Mouse (Mus musculus) spleen, adult 12 weeks (tissue): ENCODE measurements around the gene Gm6367.
"Not testable (repeated sequence)": the region's sequence is repeated elsewhere in the genome, so short reads cannot be mapped to it uniquely, and the experiment has no call there.

Experiments
- DNase-seq: peaks from one replicate; pipeline ENCODE4 v3.0.0; 2022; ENCODE audit warnings: low spot score

Gene Gm6367

DNA sequence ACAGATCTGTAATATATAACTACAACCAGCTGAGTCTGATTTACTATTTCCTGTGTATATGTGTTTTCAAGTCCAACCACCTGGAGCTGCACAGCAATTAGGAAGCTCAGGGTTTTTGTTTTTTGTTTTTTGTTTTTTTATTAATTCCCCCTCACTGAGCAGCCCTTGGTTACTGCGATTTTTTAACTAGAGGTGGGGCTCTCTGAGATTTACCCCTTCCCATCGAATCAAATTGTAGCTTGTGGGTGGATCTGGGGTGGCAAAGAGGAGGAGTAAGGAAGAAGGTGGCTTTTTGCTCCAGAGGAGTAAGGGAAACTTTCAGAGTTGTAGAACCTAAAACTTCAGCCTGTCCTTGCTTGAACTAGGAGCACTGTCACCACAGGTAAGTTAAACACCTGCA is at the start of gene Gm6367:
Gm6367 (plus strand) TSS at position 301 of the 400 bp plus-strand sequence.
- DNase-seq = not testable (repeated sequence)
